Mouse (Mus musculus) skeletal muscle tissue, adult 2 months (tissue): ENCODE measurements around the gene Snrpc.
"Not testable (repeated sequence)": the region's sequence is repeated elsewhere in the genome, so short reads cannot be mapped to it uniquely, and the experiment has no call there.

Experiments used
- DNase-seq: peaks from one replicate; pipeline ENCODE4 v3.0.0-alpha.2; 2012; ENCODE audit warnings: low read depth, low spot score

Snrpc gene

DNA sequence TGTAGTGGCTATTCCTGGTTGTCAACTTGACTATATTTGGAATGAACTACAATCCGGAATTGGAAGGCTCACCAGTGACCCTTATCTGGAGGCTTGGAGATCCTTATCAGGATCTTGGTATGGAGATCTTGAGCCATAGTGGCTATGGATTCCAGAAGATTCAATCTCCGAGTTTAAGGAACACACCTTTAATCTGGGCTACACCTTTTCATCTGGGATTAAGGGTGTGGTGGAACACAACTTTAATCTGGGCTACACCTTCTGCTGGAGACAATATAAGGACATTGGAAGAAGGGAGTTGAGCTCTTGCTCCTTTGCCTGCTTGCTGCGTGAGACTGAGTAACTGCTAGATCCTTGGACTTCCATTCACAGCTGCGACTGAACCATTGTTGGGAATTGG, at the start of gene Snrpc:
Snrpc (plus strand) TSS at position 301 of the 400 bp plus-strand sequence.
- not testable (repeated sequence) for DNase-seq

DNA sequence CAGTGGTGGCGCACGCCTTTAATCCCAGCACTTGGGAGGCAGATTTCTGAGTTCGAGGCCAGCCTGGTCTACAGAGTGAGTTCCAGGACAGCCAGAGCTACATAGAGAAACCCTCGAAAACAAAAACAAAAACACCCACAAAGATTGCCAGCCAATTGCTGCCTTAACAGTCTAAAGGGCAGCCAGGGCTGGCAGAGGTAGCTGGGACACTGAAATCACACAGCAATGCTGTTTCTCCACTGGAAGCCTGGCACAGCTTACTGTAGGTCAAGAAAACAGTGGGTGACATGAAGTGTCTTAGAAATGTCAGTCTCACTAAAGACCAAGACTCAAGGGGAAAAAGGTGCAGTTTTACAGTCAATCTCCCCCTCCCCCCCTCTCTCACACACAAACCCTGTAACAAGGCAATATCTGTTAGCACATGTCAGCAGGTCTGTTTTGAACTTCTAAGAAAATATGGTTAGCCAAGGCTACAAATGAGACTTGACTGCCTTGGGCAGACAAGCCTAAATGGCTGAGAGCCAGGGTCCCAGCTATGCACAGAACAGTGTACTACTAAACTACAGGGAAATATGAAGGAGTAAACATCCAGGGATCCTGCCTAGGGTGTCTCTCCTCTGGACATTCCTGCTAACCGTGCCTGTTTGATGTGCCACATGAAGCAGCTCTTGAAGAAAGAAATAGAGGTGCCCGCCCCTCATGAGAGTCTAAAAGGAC, 49.3 kb upstream of the Snrpc start:
- DNase-seq = no peak

DNA sequence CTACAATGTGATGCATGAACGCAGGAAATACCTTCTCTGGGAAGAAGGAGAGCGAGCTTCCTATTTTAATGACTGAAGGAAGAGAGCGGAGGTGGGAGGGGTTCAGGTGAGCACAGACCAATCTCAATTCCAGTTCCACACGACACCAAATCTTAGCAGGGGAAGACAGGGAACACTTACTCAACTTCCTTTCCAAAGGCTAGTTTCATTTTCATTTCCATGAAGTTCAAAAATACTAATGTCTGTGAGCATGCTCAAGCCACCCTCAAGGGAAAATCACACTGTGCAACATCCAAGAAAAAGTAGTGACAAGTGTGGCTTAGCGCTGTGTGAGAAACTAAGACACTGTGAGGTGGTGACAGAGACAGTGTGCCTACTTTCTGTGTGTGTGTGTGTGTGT, 47.9 kb upstream of the Snrpc start:
- DNase-seq = no peak

GRCm38 (mm10) chr17:27790976-27791375, 47.0 kb upstream of the Snrpc start:
- no peak for DNase-seq

DNA sequence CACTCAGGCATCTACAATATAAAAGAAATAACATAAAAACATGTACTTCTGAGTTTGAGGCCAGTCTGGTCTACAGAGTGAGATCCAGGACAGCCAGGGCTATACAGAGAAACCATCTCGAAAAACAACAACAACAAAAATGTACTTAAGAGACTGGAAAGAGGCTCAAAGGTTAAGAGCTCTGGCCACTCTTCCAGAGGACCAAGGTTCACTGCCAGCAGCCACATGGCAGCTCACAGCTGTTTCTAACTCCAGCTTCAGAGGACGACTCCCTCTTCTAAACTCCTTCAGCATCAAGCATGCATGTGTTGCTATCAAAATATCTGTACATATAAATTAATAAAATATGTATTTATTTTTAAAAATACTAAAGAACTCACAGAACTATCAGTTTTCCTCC, 46.4 kb upstream of the Snrpc start:
- no peak for DNase-seq

GRCm38 (mm10) chr17:27792516-27792915, 45.4 kb upstream of the Snrpc start:
- no peak for DNase-seq

DNA sequence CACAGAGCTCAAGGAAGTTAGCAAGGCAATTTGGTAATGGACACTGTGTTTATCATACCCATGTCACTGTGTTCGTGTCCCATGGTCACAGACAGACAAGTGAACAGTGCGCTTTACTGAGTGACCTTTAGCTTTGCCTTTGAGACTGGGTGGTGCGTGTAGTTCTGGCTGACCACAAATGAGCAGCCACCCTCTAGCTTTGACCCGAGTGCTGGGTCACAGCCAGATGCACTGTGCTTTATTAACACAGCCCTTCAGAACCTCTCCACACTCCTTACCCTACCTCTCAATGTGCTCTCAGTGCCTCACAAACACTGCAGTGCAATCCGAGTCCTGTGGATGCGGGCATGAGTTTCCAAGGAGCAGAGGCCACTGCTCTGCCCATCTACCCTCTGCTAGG, 44.8 kb upstream of the Snrpc start:
- DNase-seq = no peak

GRCm38 (mm10) chr17:27796780-27797179, 41.2 kb upstream of the Snrpc start:
- DNase-seq = peak; percentile 76

- peak; percentile 48 for DNase-seq
Observed at GRCm38 (mm10) chr17:27797341-27797872, 40.5 kb upstream of the Snrpc start.

- no peak for DNase-seq
Observed at GRCm38 (mm10) chr17:27799771-27800584, 38.0 kb upstream of the Snrpc start.

DNA sequence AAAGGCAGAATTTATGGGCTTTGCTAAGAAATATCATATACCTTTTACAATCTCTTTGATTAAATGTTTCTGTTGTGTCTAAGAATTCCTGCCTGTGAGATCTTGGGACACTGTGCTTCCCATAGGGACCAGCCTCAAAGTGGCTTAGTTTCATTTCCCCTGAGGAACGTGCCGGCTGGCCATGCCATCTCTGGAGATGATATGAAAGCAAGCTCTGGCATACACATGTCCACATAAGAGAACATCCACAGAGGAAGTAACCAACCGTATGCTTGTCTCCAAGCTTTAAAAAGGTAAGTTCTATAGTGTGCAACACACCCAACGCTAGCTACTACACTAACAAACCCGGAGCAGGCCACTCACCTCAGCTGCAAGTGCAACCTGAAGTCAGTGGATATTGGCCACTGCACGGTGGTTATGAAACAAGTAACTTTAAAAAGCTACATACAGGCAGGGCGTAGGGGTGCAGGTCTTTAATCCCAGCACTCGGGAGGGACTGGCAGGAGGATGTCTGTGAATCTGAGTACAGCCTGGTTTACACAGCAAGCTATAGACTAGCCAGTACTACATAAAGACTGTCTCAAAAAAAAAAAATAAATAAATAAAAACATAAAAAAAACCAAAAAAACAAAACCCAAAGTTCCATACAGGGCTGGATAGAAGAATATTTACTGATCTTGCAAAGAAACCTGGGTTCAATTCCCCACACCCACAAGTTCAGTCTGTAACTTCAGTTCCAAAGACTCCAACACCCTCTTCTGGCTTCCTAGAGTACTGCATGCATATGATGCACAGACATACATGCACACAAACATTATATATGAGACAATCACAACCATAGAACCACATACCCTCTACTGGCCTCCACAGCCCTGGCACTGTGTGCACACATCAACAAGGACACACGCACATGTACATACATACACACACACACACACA, 37.0 kb upstream of the Snrpc start:
- DNase-seq = no peak

GRCm38 (mm10) chr17:27803752-27804151, 34.2 kb upstream of the Snrpc start:
- DNase-seq = no peak

- DNase-seq = no peak
Observed at GRCm38 (mm10) chr17:27804156-27804690, 33.7 kb upstream of the Snrpc start.

DNA sequence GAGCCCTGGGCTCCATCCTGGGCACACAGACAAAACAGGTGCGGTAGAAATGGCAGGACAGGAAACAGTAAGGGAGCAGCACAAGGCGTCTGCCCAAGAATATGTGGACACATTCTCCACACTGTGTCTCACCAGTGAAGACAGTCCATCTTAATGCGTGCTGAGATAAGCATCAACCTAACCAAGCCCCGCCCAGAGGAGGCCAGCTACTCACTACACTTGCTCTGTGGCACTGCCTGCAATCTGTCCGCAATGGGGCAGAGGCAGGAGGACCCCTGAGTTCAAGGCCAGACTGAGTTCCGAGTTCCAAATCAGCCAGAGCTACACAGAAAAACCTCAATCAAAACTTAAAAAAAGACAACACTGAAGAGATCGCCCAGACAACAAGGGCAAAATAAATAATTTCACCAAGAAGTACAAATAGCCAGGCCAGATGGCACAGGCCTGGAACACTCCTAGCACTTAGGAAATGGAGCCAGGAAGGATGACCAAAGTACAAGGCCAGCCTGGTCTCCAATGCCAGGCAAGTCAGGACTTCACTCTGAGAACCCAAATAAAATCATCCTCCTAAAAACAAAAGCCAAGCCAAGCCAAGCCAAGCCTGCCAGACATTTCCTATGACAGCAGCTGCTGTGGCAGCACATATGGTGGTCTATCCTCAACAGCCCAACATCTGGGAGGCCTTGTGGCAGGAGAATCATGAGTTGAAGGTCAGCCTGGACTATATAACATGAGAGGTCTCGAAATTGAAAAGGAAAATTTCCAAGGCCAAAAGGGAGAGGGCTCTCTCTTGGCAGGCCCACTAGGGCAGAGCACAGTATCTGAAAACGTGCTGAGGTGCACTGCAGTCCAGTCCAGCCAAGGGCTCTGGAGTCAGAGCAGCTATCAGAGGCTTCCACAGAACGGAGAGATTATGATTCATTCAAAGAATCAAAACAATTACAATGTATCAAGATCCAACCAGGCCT, 32.9 kb upstream of the Snrpc start:
- no peak for DNase-seq

- DNase-seq = no peak
Observed at GRCm38 (mm10) chr17:27807542-27808078, 30.3 kb upstream of the Snrpc start.

- no peak for DNase-seq
Observed at GRCm38 (mm10) chr17:27810569-27811331, 27.2 kb upstream of the Snrpc start.

DNA sequence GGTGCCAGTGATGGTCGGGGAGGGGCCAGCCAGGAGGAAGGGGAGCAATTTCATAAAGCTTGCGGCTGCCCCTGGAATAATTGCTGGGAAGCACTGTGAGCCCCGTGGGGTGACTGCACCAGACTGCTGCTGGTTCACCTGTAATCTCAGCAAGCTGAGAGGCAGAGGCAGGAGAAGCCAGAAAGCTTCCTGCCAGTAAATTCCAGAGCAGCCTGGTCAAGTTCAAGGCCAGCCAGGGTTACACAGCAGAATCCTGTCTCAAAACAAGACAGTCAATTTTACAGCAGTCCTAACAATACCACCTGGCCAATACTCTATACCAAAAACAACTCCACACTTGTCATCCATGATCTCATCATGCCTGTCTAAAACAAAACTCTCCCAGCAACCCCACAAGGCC, 26.0 kb upstream of the Snrpc start:
- DNase-seq = no peak

GRCm38 (mm10) chr17:27814606-27815005, 23.3 kb upstream of the Snrpc start:
- DNase-seq = no peak

GRCm38 (mm10) chr17:27819011-27819410, 18.9 kb upstream of the Snrpc start:
- DNase-seq = no peak
